Mouse (Mus musculus) megakaryocyte progenitor cell, adult 5-6 weeks (primary cell): ENCODE results near the gene Gm26938. TPM values are rescaled to one million over a fixed set of nuclear protein-coding genes. Genes with fewer than 3 reads are reported as not detected.

Experiments used
- ATAC-seq: replicated peaks from 2 replicates; pipeline ENCODE4 v1.8.0; 2016; ENCODE audit warnings: mild to moderate bottlenecking, moderate TSS enrichment, inconsistent platforms; ENCODE audit not compliant: poor library complexity
- total RNA-seq, 2 experiments: library from RNA; stranded (forward) in 1 of 2; stranded (reverse) in 1 of 2; fragments of 157-497, 149-512 nt in 1 of 2; fragments of 200-1000 nt in 1 of 2; gene quantifications; 2 replicates each; pipeline versions ENCODE4 v1.2.3 to v1.2.4; 2015 to 2017

Gm26938 gene
- total RNA-seq, 2 experiments from 2014 or later: not detected

DNA sequence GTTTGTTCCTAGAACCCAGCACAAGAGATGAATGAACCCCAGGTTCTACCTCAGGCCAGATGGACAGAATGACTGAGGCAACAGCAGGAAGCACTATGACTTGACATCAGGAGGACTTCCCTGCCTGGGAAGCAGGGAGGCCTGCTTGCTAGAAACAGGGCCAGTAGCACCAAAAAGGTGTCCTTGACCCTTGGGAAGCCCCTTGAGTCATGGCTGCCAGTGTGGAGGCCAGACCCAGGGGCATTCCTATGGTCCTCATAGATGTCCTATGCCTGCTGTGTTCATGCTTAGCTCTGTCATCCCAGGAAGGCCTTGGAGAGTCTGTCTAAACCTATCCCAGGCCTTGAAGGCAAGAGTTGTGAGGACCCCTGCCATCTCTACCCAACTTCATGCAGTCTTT lies 9.8 kb downstream of the Gm26938 start:
- no peak for ATAC-seq

DNA sequence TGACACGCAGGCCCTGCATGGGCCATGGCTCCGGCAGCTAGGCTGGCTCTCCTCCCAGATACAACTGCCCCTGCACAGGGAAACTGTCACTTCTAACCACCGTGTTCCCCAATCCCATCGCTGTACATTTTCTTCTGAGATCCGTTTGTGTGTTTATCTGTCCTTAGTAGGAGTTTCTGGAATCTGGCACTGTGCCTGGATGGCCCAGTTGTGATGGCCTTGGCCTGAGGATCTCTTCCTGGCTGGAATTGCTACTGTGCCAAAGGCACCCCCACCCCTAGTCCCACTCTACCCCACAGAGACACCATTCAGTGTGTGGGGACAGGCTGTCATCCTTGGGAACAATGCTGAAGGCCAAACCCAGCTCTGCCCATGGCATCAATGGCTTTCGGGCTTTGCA lies 10.2 kb downstream of the Gm26938 start:
- no peak for ATAC-seq

DNA sequence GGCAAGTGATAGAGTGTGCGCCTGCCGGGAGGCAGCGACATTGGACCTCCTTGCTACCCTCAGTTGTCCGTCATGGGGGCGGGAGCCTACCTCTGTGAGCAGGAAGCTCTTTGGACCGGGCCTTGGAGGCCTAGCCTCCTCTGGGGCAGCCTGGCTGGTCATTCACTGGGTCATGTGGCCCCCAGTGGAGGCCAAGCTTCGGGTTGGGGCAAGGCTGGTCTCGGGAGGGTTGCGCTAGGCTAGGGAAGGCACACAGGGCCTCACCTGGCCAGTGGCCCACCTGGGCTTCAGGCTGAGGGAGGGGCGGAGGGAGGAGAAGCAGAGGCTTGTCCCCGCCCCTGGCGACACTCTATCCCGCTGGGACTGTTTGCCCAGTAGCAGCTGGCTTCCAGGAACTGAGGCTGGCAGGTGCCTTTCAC lies 12.2 kb downstream of the Gm26938 start:
- ATAC-seq: no peak

GRCm38 (mm10) chr5:139813126-139813490 lies 13.1 kb downstream of the Gm26938 start:
- ATAC-seq: no peak

GRCm38 (mm10) chr5:139812398-139813125 lies 13.6 kb downstream of the Gm26938 start:
- ATAC-seq: no peak

DNA sequence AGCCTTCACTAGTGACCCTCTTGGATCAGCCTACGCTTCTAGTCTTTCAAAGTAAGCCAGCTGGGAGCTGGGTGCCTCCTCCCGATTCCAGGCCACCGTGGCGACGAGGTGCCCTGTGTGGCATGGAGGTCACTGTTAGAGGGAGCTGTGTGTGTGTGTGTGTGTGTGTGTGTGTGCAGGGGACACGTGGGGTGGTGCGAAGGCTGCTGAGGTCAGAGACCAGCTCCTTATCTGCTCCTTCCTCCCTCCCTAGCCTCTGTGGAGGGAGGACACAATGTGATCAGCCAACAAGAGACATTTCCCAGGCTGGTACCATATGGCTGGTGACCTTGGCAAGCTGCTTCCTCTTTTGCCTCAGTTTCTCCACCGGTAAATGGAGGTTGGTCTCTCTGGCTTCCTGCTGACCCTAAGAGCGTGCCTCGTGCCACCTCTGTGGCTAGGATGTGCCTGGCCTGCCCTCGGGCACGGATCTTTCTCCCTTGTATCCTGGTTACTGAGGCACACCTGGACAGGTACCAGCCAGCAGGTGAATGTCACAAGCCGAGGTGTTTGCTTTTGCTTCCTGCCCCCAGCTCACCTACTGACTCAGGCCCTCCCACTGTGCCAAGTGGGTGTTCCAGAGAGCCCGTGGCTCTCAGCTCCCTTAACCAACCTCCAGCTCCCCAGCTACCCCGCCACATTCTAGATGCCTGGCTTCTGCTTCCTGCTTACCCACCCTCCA lies 14.4 kb downstream of the Gm26938 start:
- peak; percentile 60 for ATAC-seq

- ATAC-seq: peak; percentile 62
Measured at GRCm38 (mm10) chr5:139809397-139809796, 16.8 kb downstream of the Gm26938 start.

- ATAC-seq: no peak
Measured at GRCm38 (mm10) chr5:139805924-139806323, 20.3 kb downstream of the Gm26938 start.

- ATAC-seq: peak; percentile 38
Measured at GRCm38 (mm10) chr5:139804573-139805111, 21.6 kb downstream of the Gm26938 start.

- ATAC-seq: peak; percentile 75
Measured at GRCm38 (mm10) chr5:139804107-139804551, 22.1 kb downstream of the Gm26938 start.

- ATAC-seq: peak; percentile 36
Measured at GRCm38 (mm10) chr5:139803601-139804102, 22.6 kb downstream of the Gm26938 start.

DNA sequence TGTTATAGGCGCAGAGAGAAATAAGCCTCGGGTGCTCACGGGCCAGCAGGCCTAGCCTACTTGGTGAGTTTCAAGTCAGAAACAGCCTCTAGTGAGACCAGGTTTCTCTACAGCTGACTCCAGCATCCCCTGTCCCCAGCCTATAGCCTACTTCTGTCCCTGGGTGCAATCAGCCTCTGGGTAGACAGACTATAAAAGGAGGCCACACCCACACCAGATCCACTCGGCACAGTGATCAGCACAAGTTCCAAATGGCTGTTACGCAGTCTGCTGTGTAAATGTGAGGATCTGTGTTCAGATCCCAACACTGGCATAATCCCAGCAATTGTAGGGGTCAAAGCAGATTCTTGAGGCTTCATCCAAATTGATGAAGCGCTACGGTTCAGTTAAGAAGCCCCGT lies 23.0 kb downstream of the Gm26938 start:
- no peak for ATAC-seq

GRCm38 (mm10) chr5:139801880-139802279 lies 24.3 kb downstream of the Gm26938 start:
- ATAC-seq: no peak

DNA sequence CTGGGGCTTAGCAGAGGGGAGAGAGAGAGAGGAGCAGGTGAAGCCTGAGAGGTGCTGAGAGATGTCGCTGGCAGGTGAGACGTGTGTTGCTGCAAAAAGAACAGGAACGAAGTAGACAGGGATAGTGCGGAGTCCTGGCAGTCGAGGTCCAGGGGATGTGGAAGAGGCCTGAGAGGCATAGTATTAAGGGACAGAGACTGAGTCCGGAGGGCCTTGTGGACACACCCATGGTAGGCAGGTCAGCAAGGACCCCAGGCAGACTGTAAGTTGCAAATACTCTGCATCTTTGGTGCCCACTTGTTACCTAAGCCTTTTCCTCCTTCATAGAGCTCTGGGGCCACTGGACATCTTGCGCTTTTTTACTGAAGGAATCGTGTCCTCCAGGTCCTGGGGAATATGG lies 25.0 kb downstream of the Gm26938 start:
- no peak for ATAC-seq

GRCm38 (mm10) chr5:139799801-139800590 lies 26.2 kb downstream of the Gm26938 start:
- ATAC-seq: no peak

GRCm38 (mm10) chr5:139799041-139799440 lies 27.2 kb downstream of the Gm26938 start:
- no peak for ATAC-seq

DNA sequence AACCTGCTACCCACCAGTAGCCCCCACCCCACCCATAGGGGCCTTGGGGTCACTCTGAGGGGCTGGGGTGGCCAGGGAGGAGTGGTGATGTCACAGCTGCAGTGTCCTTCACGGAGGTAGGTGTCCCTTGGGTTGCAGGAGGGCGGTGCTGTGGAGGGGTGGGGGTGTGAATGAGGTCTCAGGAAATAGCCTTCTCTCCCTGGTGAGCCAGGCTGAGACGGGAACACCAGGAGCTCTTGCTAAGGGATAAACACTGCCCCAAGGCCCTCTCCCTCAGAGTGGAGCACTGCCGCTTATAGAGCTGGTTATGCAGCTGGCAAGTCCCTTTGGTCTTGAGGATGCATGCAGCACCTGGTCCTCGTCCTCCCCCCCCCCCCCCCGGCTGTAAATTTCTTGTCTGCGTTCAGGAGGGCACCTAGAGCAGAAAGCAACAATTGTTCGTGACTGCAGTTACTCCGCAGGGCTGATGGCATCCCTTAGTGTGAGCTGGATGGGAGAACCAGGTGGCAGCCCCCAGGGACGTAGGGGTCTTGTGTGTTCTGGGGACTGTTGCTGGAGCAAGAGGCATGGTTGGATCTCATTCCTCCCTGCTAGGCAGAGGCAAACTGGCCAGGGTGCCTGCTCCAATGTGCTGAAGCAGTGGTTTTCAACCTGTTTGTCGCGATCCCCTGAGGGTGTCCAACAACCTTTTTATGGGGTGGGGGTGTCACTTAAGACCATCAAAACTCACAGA lies 27.9 kb downstream of the Gm26938 start:
- no peak for ATAC-seq

GRCm38 (mm10) chr5:139797473-139798167 lies 28.6 kb downstream of the Gm26938 start:
- ATAC-seq: no peak

GRCm38 (mm10) chr5:139796900-139797299 lies 29.3 kb downstream of the Gm26938 start:
- no peak for ATAC-seq
